Comparison of ENCODE assay signal across 8 mouse cellular contexts in the genomic region with DNA sequence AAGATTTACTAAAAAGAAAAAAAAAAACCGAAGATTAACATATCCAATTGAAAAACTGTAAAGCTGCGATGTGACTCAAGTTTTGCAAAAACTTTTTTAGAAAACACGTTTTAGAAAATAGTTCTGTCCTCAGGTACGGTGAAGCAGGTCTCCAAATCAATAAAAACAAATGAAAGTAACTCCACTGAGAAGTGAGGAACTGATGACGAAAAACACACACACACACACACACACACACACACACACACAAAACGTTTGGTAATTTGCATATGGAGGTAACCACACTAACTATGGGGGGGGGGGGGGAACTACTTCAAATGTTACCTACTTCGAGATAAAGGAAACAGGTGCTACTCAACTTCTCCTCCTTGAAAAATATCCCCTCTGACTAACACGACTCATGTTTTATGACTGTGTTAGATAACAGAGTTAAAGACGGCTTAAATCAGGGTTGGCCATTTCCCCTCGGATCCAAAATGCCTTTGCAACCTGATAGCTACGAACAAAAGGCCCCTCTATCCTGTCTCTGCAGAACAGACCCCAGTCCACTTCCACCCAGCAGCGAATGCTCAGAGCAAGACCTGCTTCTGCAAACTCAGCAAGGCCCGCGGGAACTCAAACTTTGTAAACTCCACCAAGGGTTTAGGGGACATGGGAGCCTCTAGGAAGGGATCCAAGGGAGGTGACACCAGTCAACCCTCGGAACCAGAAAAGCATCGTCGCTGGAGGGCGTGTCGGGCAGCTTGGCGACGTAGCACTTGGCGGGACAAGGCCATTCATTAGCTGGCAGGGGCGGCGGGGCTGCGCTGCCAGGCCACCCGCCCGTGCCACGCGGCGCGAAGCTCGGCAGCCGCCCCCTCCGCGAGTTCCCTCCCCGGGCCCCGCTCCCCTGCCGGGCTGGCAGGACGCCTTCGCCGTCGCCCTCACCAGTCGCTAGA. TPM values are rescaled to one million over a fixed set of nuclear protein-coding genes. Genes with fewer than 3 reads are reported as not detected.
A peak's percentile ranks its signal among the peaks of the same experiment; 100 is the strongest.
DNase-seq lines count a peak whose midpoint lies in the region; ATAC-seq and TF ChIP-seq lines count a peak whose summit lies in the region.

No protein-coding gene starts in this region.

- intact Hi-C loops in heart, postnatal 14 days (cut with DNase I): no loop called here

- WGBS in forebrain, embryonic 11.5 days: 1% methylated on average over 39 of the region's 43 CpGs
- WGBS in large intestine, adult 2 months: under 1% methylated on average over 42 of the region's 43 CpGs
- 1% methylated on average over 37 of the region's 43 CpGs for WGBS in lung, postnatal 0 days

- H3K27me3 ChIP-seq in forebrain, embryonic 11.5 days (ENCODE audit: control insufficient read depth, insufficient read depth, low read length): no peaks in the 10 kb centered on the region
- H3K27me3 ChIP-seq in lung, postnatal 0 days (replicated peaks; ENCODE audit: insufficient read depth, low read length): no peaks in the 10 kb centered on the region

- H3K27ac ChIP-seq in ES-E14 (ENCODE audit: insufficient read depth, low read depth, low read length, poor library complexity, severe bottlenecking): peak overlapping the region; percentile 87
- peak overlapping the region; percentile 97 for H3K27ac ChIP-seq in forebrain, embryonic 11.5 days (ENCODE audit: low read depth, low read length)
- peak overlapping the region; percentile 98 for H3K27ac ChIP-seq in lung, postnatal 0 days (ENCODE audit: low read length)

- in situ Hi-C loops in ES-E14 (cut with MboI; ENCODE audit: low sequenced_read_pairs in 2 of 2, unreplicated experiment in 2 of 2): no loop called here

- H3K36me3 ChIP-seq in ES-E14 (ENCODE audit: control insufficient read depth, insufficient read depth, low read length, poor library complexity, severe bottlenecking): peaks cover under 1% of the 10 kb centered on the region
- no peaks in the 10 kb centered on the region for H3K36me3 ChIP-seq in forebrain, embryonic 11.5 days (ENCODE audit: control insufficient read depth, insufficient read depth, low read length)
- H3K36me3 ChIP-seq in lung, postnatal 0 days (ENCODE audit: insufficient read depth, low read length): no peaks in the 10 kb centered on the region

- TF ChIP-seq CTCF in lung, postnatal 0 days (IDR thresholded peaks at IDR 0.05): peak; percentile 48

- H3K9me3 ChIP-seq in ES-E14 (ENCODE audit: control insufficient read depth, insufficient read depth, low read depth, low read length): no peaks in the 10 kb centered on the region
- no peaks in the 10 kb centered on the region for H3K9me3 ChIP-seq in forebrain, embryonic 11.5 days (ENCODE audit: control insufficient read depth, low read length)
- no peaks in the 10 kb centered on the region for H3K9me3 ChIP-seq in lung, postnatal 0 days (ENCODE audit: low read length)

- ATAC-seq in forebrain, embryonic 11.5 days (replicated peaks; ENCODE audit: low FRiP score): peak; percentile 82
- ATAC-seq in lung, postnatal 0 days: peak; percentile 80

- peak overlapping the region; percentile 59 for H3K4me2 ChIP-seq in forebrain, embryonic 11.5 days (ENCODE audit: low read depth, low read length, severe bottlenecking)
- H3K4me2 ChIP-seq in lung, postnatal 0 days (replicated peaks; ENCODE audit: low read depth, low read length): peak overlapping the region; percentile 64

- peak overlapping the region; percentile 97 for H3K9ac ChIP-seq in ES-E14 (ENCODE audit: insufficient read depth, low read depth, low read length, poor library complexity, severe bottlenecking)
- peak overlapping the region; percentile 99 for H3K9ac ChIP-seq in forebrain, embryonic 11.5 days (ENCODE audit: low read length)
- H3K9ac ChIP-seq in lung, postnatal 0 days (replicated peaks; ENCODE audit: low read depth): peak overlapping the region; percentile 83

- peaks cover 0 to 5% of the 10 kb centered on the region in 2 experiments; a peak in 2 of 4 replicates for H3K4me1 ChIP-seq in ES-E14 (ENCODE audit: control insufficient read depth in 2 of 2, insufficient read depth in 2 of 2, low read length in 2 of 2, poor library complexity in 1 of 2)
- H3K4me1 ChIP-seq in forebrain, embryonic 11.5 days (replicated peaks; ENCODE audit: control insufficient read depth, insufficient read depth, low read length): 0 out of 2 replicates have a peak, but pooled peaks cover 4% of the 10 kb centered on the region
- H3K4me1 ChIP-seq in lung, postnatal 0 days (ENCODE audit: insufficient read depth, low read depth, low read length): no peaks in the 10 kb centered on the region

- H3K4me3 ChIP-seq in ES-E14 (ENCODE audit: insufficient read depth in 1 of 2, low read depth in 1 of 2, low read length in 2 of 2, poor library complexity in 1 of 2, severe bottlenecking in 1 of 2): peak overlapping the region; percentile 87 to 98
- peak overlapping the region; percentile 87 for H3K4me3 ChIP-seq in forebrain, embryonic 11.5 days (ENCODE audit: low read depth, low read length)
- H3K4me3 ChIP-seq in lung, postnatal 0 days (ENCODE audit: low read depth, low read length): peak overlapping the region; percentile 87

- peak; percentile 54 for DNase-seq in ES-E14 (ENCODE audit: low read depth, low spot score)
- peak; percentile 58 for DNase-seq in c-Kit-positive CD71-negative TER-119-negative erythroid progenitor cells, embryonic 14.5 days (ENCODE audit: low read depth)
- peak; percentile 89 for DNase-seq in forebrain, embryonic 11.5 days (ENCODE audit: low spot score)
- DNase-seq in heart, postnatal 14 days: peak; percentile 81 to 87
- peak; percentile 59 for DNase-seq in large intestine, adult 2 months (ENCODE audit: low read depth, low spot score)
- peak; percentile 89 for DNase-seq in lung, postnatal 0 days (ENCODE audit: low spot score)
- peak; percentile 53 for DNase-seq in ovary, postnatal 10 days (ENCODE audit: low spot score)
- peak; percentile 72 for DNase-seq in thymus, postnatal 25 days

- peak; percentile 49; the same call in 1 of the 2 replicates for TF ChIP-seq EP300 in lung, postnatal 0 days (IDR thresholded peaks at IDR 0.05)

TF ChIP-seq in ES-E14, 5 proteins besides CTCF, POLR2A, EP300 and RAD21:
- TF ChIP-seq HCFC1 (IDR thresholded peaks at IDR 0.05; ENCODE audit: borderline replicate concordance, insufficient read depth, low read length) (no peak; the same call in 1 of the 2 replicates), MAFK (IDR thresholded peaks at IDR 0.05; ENCODE audit: insufficient read depth, low read depth, low read length) (0 out of 2 replicates have a peak, but pooled peaks have one; percentile 27), ZNF384 (IDR thresholded peaks at IDR 0.05; ENCODE audit: low read depth, low read length) (peak; percentile 58; the same call in 1 of the 2 replicates), ZC3H11A (IDR thresholded peaks at IDR 0.05; ENCODE audit: borderline replicate concordance, low read depth, low read length) (no peak), CHD2 (IDR thresholded peaks at IDR 0.05; ENCODE audit: low read depth, low read length) (no peak)

RNA-seq across cellular contexts. Expression of gene Ibtk, which starts 0.7 kb away (rescaled TPM):
- 28.4 and 32.8 TPM in 2 replicates for total RNA-seq in ES-E14 (2012; rRNA removed)
- polyA plus RNA-seq in forebrain, embryonic 11.5 days (2014; fragmentation: Nextera tagmentation; extraction: Ambion mirVana): 42.1 and 49.0 TPM in 2 replicates
- total RNA-seq in heart, postnatal 14 days (2021): 10 to 100 TPM; 36.3 to 37.2 TPM
- 5.8 and 7.4 TPM in 2 replicates for polyA plus RNA-seq in large intestine, adult 2 months (2012; rRNA removed)
- 12.0 and 15.4 TPM in 2 replicates for polyA plus RNA-seq in lung, postnatal 0 days (2015; fragmentation: Nextera tagmentation; extraction: Ambion mirVana)

Comparison
In these comparisons a context has a peak if more than half of its experiments do, and no peak if none do; other contexts are left out.
1. Peak in every context shown above with its lines: DNase-seq, ATAC-seq, H3K4me3 ChIP-seq and H3K27ac ChIP-seq.